Mouse (Mus musculus): Measurements from ENCODE around the gene Mafg.

The Mafg gene

DNA sequence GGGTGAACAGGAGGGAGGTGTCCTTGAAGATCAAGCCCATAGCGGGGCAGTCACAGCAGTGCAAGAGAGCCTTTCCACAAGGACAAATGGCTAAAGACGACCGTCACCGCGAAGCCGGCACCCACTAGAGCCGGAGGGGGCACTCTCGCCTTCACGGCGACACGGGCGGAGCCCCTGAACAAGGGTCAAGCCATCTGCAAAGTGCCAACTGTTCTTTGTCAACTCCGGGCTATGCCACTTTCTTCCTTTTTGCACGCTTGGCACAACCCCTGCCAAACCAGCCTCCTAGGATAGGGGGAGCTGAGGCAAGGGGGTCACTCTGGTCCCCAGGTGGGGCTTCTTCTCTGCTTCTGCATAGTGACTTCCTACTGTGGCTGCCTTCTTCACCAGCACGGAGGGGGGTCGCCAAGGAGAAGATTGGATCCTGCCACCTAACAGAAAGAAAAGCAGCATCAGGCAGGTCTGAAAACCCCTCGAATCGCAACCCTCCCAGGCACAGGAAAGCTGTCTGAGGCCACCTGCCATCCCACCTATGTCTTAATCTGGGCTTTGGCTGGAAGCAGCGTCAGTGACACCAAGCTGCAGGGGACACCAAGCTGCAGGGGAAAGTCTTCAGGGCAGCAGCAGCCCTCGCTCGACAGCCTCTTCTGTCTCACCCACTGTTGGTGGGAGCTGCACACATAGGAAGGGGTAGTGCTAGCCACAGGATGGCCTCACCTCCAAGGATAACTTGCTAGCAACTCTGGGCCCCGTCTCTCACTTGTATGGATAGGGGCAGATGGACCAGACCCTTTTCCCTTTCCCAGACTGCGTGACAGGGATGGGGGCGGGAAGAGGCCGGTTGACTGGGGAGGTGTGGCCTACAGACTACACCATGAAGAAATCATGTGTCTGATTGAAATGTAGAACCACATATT lies 14.5 kb downstream of the Mafg start:
- DNase-seq = no peak

DNA sequence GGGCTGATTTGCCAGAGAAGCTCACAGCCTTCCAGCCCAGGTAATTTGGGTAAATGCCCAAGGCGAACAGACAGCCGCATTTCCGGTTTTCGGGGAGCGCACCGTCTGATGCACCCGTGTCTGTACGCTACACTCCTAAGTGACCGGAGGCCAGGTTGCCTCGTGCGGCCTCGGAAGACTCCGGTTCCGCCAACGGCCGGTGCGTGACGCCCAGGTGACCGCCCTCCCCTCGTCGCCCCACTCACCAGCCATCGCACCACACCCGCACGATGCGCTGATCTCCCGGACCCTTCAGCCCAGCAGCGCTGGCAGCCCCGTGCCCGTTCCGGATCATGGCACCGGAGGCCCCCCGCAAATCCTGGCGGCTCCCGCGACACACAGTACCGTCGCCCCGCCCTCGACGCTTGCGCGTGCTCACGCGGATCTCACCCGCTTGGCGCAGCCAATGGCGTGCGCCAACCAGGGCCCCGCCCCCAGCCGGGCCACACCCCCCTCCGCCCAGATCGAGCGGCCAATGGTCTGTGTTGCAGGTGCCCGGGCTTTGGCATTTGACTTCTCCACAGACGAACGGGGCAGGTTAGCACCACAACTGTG lies 15.8 kb downstream of the Mafg start, which contains the start of gene Pcyt2:
TSS of gene Pcyt2 (minus strand) at position 418 of the 594 bp plus-strand sequence.
- peak; percentile 94 for DNase-seq

DNA sequence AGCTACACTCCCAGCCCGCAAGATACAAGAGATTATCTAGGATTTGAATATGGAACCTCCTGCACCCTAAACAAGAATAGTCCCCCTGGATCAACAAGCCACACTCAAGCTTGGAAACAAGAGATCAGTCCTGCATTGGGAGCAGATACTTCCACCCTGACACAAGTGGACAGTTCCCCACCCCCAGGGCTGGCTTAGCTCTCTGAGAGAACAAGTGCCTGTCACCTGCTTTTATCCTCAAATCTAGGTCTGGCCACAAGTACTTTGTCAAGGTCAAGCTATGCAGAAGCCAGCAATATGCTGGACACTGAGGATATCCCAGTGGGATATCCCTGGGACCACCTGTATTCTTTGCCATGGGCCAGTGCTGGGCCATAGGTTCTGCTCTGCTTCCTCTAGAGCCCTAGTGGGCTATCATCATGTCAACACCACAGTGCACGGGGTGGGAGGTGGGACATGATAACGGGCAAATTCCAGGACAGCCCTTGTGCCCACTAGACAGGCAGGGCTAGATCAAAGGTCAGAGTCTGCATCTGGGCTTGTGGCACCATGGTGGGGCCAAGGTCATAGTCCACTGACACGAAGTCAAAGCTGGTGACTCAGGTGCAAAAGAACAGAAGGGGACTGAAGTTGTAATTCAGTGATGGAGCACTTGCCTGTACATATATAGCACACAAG lies 16.6 kb downstream of the Mafg start:
- DNase-seq = peak; percentile 12

DNA sequence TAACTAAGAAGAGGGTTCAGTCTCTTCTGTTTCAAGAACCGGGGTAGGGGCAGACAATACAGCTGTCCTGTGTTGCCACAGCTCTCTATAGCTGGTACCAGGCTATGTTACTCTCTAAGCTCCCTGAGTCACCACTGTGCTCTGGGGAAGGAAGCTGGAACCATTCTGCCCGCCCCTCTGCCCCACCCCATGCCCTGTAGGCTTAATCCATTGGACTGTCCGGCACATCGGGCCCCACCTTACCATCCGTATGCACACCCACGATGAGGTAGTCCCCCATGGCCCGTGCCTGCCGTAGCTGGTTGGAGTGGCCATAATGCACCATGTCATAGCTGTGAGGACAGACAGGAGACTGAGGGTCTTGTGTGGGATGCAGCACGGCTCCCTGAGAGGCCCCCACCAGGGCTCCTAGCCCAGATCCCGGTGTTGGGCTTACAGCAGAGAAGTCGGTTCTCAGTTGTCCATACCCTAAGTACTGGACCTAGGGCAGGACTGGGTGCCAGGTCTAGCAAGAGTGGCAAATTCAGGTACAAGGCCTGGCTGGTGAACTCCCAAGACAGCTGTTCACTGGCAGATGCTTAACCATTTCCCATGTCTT lies 17.7 kb downstream of the Mafg start:
- DNase-seq = no peak

DNA sequence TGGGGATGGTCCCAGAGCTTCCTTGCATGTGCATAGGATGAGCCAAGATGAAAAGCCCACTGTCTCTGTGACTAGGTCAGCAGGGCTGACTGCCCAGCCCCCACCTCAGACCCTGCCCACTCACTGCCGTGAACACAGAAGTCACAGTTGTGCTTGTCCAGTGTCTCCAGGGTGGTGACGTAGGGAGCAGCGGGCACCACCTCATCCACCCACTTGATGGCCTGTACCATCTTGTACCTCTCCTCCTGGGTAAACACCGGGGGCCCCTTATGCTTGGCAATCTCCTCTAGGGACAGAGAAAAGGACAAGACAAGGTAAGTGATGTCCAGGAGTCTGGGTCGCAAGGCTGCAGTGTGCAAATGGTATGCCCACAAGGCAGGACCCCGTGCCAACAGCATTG lies 18.2 kb downstream of the Mafg start:
- DNase-seq = no peak

DNA sequence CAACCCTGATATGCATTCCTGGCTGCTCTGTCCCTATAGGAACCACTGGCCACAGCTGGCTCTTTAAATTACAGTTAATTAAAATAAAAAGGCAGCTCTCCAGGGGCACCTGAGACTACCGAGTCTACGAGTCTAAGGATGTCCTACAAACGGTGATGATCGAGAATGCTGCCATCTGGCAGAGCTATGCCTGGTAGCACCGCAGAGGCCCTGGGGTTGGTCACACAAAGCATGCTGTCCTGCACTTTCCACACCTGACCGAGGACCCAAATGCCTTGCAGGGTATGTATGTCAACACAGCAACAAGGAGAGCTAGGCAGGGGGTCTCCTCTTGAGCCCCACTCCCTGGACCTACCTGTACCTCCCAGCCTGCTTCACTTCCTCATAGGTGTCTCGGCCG lies 19.4 kb downstream of the Mafg start:
- no peak for DNase-seq

DNA sequence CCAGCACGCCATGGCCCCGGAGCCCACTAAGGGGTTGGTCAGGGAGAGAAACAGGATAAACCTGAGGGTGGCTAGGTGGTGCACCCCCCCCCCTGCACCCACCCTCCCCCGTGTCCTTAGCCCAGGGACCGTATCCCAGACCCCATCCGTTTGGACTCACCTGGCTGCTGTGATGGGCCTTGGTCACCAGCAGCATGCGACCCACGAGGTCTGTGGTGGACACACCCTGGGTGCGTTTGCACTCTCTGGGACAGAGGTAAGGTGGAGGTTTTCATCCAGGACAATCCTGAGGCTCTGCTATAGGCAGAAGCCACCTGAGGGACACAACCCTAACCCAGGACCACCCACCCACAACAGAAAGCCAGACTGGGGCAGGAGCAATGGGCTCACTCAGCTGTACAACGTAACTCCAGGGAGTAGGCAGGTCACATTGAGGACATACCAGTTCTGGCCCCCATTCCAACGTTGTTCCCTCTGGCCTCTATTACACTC lies 19.9 kb downstream of the Mafg start:
- DNase-seq = no peak

DNA sequence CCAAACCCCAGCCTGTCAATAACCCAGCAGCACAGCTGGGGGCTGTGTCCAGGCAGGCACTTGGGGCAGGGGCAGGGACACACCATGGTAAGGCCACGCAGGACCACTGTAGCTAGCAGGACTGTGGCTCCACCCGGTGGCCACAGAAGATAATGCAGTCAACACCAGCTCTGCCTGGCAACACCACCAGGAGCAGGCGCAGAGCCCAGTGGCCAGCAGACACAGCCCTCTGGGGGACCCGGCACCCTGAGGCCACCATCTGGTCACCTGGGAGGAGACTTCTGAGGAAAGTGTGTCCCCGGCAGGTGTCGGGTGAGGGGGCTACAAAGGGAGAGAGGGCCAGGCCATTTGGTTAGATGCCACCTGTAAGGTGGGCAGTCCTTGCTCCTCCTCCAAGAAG lies 20.6 kb downstream of the Mafg start:
- DNase-seq = peak; percentile 78

DNA sequence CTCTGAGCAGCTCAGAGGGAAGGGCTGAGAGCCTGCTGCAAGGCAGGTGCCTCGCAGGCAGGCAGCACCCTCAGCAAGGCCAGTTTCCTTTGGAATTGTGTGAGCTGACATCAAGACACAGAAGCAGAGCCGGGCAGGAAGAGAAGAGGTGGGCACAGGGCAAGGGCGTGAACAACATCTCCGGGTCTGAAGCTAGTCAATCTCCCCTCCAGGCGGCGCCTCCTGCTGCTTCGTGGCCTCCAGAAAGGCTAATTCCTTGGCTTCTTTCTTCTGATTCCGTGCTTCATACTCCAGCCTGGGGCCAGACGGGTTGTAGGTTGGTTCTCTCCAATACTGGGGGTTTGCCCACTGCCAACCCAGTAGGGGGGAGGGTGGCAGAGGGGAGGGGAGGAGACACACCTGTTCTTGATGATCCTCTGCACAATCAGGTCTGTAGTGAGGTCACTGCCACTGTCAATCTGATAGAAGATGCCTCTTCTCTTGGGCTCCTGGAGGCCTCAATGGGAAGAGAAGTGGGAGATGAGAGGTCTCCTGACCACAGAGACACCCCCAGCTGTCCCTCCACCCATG lies 22.8 kb downstream of the Mafg start:
- no peak for DNase-seq

DNA sequence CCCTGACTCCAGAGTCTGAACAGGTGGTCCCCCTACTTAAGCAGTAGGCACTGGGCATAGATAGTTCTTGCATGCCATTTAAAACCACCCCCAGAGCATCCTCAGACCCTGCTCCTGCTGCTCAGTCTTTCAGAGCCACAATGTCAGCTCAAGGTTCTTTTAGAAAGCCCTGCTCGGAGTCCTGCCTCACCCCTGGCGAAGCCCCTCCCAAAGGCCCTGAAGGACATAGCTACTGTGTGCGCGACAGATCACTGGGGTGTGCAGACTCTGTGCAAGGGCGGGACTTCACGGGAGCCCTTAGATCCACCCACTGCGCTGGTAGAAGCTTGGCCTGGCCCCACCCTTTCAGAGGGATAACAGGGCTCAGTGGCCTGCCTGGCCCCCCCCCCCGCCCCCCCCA lies 24.1 kb downstream of the Mafg start:
- peak; percentile 14 for DNase-seq

DNA sequence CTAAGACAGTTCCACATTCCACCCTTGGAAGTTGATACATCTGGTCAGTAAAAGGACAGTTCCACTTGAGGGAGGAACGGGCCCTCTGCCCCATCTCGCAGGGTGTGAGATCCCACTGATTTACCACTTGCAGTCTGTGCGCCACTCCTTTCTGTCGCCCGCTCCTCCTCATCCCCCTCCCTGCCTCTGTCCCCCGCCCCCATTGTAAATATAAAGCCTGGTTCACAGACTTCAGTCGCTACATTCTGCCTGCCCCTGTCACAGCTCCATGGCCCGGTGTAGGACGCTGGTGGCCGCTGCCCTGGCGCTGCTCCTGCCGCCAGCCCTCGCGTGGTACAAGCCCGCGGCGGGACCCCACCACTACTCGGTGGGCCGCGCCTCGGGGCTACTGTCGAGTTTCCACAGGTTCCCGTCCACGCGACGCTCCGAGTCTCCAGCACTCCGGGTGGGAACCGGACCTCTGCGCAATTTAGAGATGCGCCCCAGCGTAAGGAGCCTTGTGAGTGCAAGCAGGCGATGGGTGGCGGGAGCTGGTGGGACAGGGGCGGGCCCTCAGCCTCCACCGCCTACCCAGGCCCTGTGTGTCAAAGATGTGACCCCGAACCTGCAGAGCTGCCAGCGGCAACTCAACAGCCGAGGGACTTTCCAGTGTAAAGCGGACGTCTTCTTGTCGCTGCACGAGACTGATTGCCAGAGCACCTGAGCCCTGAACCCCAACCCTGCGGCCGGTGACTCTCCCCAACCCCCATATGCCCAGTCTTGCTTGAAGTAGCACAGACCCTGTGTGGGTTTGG lies 25.0 kb downstream of the Mafg start, which contains the start of gene Npb:
TSS of gene Npb (plus strand) at position 237 of the 794 bp plus-strand sequence.
- peak; percentile 21 for DNase-seq

DNA sequence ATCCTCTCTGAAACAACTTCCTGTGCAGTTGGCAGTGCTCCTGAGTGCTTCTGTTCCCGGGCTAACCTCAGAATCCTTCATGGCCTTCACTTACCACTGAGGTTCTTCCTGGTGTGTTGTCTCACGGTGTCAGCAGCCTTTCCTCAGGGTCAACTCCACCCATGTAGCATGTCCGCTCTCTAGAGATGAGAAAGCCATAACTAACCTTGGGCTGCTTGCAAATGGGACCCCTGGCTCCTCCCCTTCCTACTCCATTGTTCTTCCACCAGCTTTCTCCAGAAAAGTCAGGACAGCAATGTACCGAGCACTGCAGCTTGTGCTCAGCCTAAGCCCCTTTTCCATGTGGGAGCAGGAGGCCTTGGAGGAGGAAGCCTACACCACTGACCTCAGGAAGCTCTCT lies 26.6 kb downstream of the Mafg start:
- no peak for DNase-seq

DNA sequence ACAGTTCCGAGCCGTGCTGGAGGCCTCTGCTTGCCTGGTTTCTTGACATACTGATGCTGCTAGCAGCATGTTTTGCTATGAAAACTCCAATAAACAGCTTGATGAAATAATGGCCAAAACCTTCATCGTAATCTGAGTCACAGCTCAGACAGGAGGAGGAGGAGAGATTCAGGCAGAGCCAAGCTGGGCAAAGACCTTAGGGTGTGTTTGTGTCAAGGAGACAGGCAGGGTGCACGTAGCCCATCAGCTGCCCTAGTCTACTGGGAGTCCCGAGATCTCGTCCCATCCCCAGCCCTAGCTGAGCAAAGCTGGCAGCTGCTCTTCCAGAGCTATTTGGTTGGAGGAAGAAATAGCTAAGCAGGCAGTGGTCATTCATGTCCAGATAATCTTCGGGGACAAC lies 27.7 kb downstream of the Mafg start:
- no peak for DNase-seq

DNA sequence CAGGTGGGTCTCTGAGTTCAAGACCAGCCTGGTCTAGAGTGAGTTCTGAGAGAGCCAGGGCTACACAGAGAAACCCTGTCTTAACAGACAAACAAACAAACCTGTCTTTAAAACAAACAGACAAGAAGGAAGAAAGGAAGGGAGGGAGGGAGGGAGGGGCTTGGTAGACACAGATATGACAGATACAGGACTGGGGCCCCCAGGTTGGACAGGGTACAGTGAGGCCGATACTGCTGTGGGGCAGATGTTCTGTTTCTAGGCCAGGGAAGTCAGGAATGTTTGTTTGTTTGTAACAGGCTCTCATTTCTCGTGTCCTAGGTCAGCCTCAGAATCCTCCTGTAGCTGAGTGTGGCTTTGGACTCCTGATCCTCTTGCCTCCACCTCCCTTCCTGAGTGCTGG lies 29.9 kb downstream of the Mafg start:
- no peak for DNase-seq

DNA sequence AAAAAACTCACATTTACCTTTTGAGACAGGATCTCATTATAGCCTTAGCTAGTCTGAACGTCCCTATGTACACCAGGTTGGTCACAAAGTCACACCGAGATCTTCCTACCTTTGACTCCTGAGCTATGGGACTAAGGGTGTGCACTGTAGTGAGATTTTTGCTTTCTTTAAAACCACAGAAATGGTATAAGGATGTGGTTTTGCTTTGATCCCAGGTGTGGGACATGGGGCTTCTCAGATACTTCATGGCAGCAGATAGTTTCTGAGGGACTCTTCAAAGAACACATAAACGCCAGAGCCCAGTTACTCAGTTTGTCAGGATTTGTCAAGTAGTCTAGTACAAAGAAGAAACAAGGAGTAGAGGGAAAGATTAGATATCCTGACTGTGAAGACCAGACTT lies 32.7 kb downstream of the Mafg start:
- no peak for DNase-seq

DNA sequence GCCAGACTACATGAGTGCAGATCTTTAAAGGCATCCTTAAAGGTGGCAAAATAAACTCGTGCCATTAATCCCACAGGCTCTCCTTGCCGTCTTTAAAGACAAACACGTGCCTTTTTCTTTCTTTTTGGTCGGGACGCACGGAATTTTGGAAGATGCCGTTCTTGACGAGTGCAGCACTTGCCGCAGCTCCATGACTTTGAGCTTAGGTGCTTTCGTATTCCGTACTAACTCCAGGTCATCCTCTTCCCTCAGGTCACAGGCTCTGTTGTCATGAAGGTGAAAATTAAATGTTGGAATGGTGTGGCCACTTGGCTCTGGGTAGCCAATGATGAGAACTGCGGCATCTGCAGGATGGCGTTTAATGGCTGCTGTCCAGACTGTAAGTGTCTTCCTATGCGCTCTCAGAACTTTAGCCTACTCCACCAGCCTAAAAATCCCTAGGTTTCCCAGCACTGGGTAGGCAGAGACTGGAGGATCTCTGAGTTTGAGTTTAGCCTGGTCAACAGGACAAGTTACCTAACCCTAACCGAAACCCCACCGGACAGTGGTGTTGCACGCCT lies 34.3 kb downstream of the Mafg start:
- DNase-seq = no peak

DNA sequence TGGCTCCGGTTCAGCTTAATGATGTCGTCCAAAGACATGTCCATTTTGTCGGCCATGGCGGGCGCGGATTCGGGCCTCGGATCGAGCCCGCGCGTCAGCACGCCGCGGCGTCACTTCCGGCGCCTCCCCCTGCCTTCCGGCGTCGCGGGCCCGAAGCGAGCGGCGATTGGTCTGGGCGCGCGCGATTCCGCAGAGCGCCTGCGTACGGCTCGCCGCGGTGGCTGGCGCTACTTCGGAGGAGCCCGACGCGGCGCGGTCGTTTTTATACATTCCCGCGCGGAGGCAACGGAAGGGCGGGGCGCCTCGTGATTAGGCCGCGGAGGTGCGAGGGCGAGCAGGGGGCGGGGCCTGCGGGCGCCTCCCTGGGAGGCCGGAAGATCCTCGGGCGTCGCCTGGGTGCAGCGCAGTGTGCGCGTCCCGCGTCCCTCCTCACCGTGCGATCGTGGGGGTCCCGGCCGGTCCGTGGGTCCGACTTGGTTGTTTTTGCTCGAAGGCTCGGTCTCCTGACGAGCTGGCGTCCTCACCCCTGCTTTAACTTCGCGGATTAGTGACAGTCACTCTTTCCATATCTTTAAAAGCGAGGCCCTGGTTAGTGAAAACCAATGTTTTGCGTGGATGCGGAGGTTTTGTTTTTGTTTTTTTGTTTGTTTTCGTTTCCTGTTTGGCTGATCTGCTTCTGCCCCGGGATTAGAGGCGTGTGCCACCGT lies 35.0 kb downstream of the Mafg start, which contains the start of the genes Alyref and Anapc11:
TSS of gene Alyref (minus strand) at position 83 of the 707 bp plus-strand sequence.
TSS of gene Anapc11 (plus strand) at position 139 of the 707 bp plus-strand sequence.
- DNase-seq = peak; percentile 98

DNA sequence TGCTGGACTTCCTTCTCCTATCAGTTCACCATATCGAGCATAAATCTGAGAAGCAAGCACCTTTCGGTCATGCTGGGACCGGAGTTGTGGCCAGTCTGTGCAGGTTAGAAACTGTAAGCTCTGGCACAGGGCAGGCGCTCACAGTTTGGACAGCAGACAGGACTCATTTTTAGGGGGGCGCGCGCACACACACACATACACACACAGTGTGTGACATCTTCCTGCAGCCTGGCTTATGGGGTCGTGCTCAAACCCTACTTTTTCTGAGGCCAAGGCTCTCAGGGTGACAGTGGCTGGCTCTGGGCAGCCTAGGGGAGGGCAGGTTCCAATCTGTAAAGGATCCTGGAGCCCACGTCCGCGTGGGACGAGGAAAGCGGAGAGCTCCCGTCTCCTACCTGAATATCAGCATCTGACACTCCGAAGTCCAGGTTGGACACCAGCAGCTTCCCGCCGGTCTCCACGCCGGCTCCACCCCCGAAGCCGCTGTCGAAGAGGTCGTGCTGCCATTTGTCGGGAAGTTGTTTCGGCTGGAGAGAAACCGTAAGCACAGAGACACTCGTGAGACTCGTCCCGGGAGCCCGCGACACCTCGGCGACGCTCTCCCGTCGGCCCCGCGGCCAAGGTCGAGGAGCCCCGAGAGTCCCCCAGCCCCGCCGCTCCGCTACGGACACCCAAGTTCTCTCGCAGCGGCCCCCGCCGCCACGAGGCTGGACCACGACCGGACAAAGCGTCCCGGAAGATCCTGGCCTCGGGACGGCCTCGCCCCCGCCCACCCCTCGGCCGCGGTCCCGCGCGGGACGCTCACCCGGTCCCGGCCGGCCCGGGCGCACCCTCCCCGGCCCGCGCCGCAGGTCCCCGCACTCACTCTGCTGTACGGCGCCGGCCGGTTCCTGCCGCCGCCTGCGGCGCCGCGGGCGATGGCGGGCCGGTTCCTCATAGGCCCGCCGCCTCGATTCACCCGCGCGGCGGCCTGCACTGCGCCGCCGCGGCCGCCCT lies 35.9 kb downstream of the Mafg start:
- DNase-seq = no peak

DNA sequence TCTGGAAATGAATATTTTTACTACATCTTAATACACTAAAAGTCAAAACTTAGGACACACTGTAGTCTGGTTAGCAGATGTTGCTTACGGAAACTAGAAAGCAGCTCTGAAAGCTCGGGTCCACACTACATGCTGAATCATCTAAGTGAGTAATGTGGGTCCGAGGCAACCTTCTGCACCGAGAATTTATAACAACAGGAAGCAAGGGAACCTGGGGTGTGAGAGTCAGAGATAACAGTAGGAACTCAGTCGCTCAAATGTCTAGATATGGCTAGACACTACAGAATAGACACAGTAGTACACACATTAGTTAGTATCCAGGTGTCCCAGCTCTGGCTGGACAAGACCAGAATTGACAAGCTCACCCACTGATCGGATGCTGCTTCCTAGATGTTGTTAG lies 44.9 kb downstream of the Mafg start:
- DNase-seq = no peak

Data from retina, postnatal 1 day (tissue).